Mouse (Mus musculus): ENCODE results near the gene Ptprd.

DNA sequence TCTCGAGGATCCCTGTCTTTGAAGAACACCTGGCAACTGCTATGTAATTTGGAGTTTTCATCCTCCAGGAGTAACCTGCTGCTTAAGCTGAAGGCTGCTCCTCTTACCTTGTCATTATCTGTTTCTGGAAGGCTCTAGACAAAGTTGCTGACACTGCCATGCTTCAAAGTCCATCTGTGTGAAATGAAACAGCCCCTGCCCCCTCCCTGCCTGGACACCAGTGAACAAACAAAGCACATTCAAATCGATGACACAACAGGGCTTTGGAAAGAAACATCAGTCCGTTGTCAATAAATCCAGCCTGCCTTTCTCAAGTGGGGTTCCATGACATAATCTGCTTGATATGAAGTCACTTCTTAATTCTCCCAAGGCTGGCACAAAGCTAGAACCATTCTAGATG lies 1867.7 kb downstream of the Ptprd start:
- TF ChIP-seq CTCF (IDR thresholded peaks at IDR 0.05; ENCODE audit: low read depth, low read length) (no peak), GATA1 (IDR thresholded peaks at IDR 0.05; ENCODE audit: borderline replicate concordance, low read length) (no peak), GATA2 (IDR thresholded peaks at IDR 0.05; ENCODE audit: borderline replicate concordance, low read depth, low read length) (no peak), TAL1 (conservative IDR thresholded peaks at IDR 0.05; ENCODE audit: low read depth, low read length) (no peak)

All from G1E (cell line).